Mouse (Mus musculus): Measurements from ENCODE around the gene Rnf145. TPM values are rescaled to one million over a fixed set of nuclear protein-coding genes. Genes with fewer than 3 reads are reported as not detected.

Gene Rnf145
- polyA plus RNA-seq, 1 experiment from 2014 or later = 82.1 TPM

GRCm38 (mm10) chr11:44496217-44496616, 22.5 kb upstream of the Rnf145 start:
- no peaks in the 10 kb centered on the region for H3K36me3 ChIP-seq
- no peaks in the 10 kb centered on the region for H3K27me3 ChIP-seq (ENCODE audit: insufficient read depth, poor library complexity, severe bottlenecking)
- DNase-seq (ENCODE audit: low spot score) = no peak
- H3K4me3 ChIP-seq = no peak overlapping the region
- 60% methylated on average over 3 of the region's 3 CpGs for WGBS
- H3K9me3 ChIP-seq = no peaks in the 10 kb centered on the region
- no peak overlapping the region for H3K27ac ChIP-seq
- peaks cover 8% of the 10 kb centered on the region for H3K4me1 ChIP-seq

DNA sequence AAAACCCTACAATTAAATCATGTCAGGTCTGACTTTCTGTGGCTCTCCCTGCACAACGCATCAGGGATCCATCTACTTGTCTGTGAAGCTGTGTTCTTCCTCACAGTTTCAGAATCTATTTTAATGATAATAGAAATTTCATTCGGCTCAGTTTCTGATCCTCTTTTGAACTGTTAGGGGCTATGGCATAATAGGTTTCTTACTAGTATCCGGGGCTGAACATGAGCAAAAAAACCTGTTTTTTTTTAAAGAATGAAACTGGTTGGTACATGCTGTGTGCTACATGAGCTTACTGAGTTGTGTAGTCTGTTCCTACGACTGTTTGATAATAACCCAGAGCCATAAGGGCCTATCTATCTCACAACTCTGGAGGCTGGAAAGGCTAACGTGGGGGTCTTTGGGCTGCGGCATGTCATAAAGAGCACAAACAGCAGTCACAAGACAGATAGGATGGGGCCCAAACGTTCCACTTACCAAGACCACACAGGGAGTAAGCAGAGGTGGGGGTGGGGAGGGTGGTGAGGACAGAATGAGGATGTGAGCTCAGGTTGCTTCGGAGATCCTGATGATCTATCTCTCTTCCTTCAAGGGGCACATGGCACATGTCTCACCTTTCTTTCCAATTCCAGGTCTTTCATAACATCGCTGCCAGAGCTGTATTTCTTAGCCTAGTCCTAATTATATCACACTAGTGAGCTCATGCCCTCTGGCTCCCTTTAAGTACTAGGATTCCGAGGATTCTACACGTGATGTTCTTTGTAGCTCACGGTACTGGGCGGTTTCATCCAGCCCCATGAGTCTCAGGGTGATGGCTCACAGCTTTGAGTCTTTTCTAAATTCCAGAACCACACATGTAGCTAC, 20.1 kb upstream of the Rnf145 start:
- no peaks in the 10 kb centered on the region for H3K36me3 ChIP-seq
- WGBS = 54% methylated on average over 13 of the region's 13 CpGs
- DNase-seq (ENCODE audit: low spot score) = no peak
- no peaks in the 10 kb centered on the region for H3K27me3 ChIP-seq (ENCODE audit: insufficient read depth, poor library complexity, severe bottlenecking)
- no peak overlapping the region for H3K4me3 ChIP-seq
- no peaks in the 10 kb centered on the region for H3K9me3 ChIP-seq
- peaks cover 8% of the 10 kb centered on the region for H3K4me1 ChIP-seq
- no peak overlapping the region for H3K27ac ChIP-seq

GRCm38 (mm10) chr11:44500966-44501365, 17.8 kb upstream of the Rnf145 start:
- peaks cover 8% of the 10 kb centered on the region for H3K4me1 ChIP-seq
- DNase-seq (ENCODE audit: low spot score) = no peak
- H3K27ac ChIP-seq = no peak overlapping the region
- H3K36me3 ChIP-seq = no peaks in the 10 kb centered on the region
- H3K9me3 ChIP-seq = no peaks in the 10 kb centered on the region
- H3K4me3 ChIP-seq = no peak overlapping the region
- H3K27me3 ChIP-seq (ENCODE audit: insufficient read depth, poor library complexity, severe bottlenecking) = no peaks in the 10 kb centered on the region
- WGBS = 80% methylated on average over 7 of the region's 7 CpGs

- H3K4me1 ChIP-seq = peaks cover 8% of the 10 kb centered on the region
- 83% methylated on average over 2 of the region's 2 CpGs for WGBS
These were observed 17.3 kb upstream of the Rnf145 start for GRCm38 (mm10) chr11:44501477-44501876.

GRCm38 (mm10) chr11:44502931-44503330, 15.8 kb upstream of the Rnf145 start:
- no peak for DNase-seq (ENCODE audit: low spot score)
- Histone ChIP-seq H3K36me3 (no peaks in the 10 kb centered on the region), H3K27me3 (ENCODE audit: insufficient read depth, poor library complexity, severe bottlenecking) (no peaks in the 10 kb centered on the region), H3K9me3 (no peaks in the 10 kb centered on the region), H3K27ac (no peak overlapping the region), H3K4me1 (peaks cover 8% of the 10 kb centered on the region), H3K4me3 (no peak overlapping the region)
- 56% methylated on average over 5 of the region's 5 CpGs for WGBS

More at GRCm38 (mm10) chr11:44501477-44501876, 17.3 kb upstream of the Rnf145 start:
- Histone ChIP-seq H3K36me3 (no peaks in the 10 kb centered on the region), H3K9me3 (no peaks in the 10 kb centered on the region), H3K27me3 (ENCODE audit: insufficient read depth, poor library complexity, severe bottlenecking) (no peaks in the 10 kb centered on the region), H3K27ac (no peak overlapping the region), H3K4me3 (no peak overlapping the region)
- no peak for DNase-seq (ENCODE audit: low spot score)

DNA sequence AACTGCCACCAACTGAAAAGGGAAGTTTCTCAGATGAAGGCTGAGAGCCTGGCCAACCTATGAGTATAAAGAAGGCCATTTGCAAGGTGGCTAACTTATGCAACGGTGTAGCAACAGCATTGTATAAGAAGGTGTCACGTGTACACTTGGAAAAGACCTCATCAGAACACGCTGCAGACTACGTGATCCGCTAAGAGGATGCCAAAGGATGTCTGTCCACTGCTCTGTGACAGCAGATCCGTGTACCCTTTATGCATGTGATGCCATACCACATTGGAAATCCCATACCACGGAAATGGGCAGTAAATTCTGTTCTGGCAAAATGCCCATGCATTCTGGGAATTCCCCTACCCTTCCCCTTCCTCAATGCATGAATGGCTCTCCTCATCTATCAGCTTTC, 14.6 kb upstream of the Rnf145 start:
- no peak overlapping the region for H3K27ac ChIP-seq
- H3K36me3 ChIP-seq = no peaks in the 10 kb centered on the region
- DNase-seq (ENCODE audit: low spot score) = no peak
- no peaks in the 10 kb centered on the region for H3K27me3 ChIP-seq (ENCODE audit: insufficient read depth, poor library complexity, severe bottlenecking)
- no peaks in the 10 kb centered on the region for H3K9me3 ChIP-seq
- peaks cover under 1% of the 10 kb centered on the region; the same call in 1 of the 2 replicates for H3K4me1 ChIP-seq
- 88% methylated on average over 7 of the region's 7 CpGs for WGBS
- no peak overlapping the region for H3K4me3 ChIP-seq

DNA sequence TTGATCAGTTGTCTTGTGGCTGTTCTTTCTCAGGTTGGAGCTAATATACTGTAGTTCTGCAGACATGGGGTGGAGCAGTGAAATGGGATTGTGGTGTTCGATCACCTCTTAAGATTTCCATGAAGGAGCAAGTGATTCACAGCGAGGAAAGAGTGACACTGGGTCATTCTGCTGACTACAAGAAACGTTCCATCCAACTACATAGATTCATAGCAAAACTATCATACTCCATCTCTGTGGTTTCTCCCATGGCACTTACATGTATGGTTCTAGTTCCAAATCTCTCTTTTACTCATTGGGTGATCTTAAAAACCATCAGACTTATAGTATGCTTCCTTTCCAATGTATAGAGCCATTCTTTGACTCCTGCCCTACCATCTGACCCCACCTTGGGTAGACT, 14.0 kb upstream of the Rnf145 start:
- H3K4me3 ChIP-seq = no peak overlapping the region
- H3K36me3 ChIP-seq = no peaks in the 10 kb centered on the region
- H3K27ac ChIP-seq = no peak overlapping the region
- H3K27me3 ChIP-seq (ENCODE audit: insufficient read depth, poor library complexity, severe bottlenecking) = no peaks in the 10 kb centered on the region
- no peak for DNase-seq (ENCODE audit: low spot score)
- WGBS = 85% methylated on average over 3 of the region's 3 CpGs
- no peaks in the 10 kb centered on the region for H3K9me3 ChIP-seq
- H3K4me1 ChIP-seq = no peaks in the 10 kb centered on the region

- H3K36me3 ChIP-seq = no peaks in the 10 kb centered on the region
- no peaks in the 10 kb centered on the region for H3K27me3 ChIP-seq (ENCODE audit: insufficient read depth, poor library complexity, severe bottlenecking)
- H3K9me3 ChIP-seq = no peaks in the 10 kb centered on the region
- no peak overlapping the region for H3K4me3 ChIP-seq
- H3K4me1 ChIP-seq = no peaks in the 10 kb centered on the region
- 51% methylated on average over 4 of the region's 4 CpGs for WGBS
- H3K27ac ChIP-seq = peak overlapping the region; percentile 65; the same call in 1 of the 2 replicates
- peak; percentile 89 for DNase-seq (ENCODE audit: low spot score)
These were observed 9.9 kb upstream of the Rnf145 start for GRCm38 (mm10) chr11:44508876-44509275.

DNA sequence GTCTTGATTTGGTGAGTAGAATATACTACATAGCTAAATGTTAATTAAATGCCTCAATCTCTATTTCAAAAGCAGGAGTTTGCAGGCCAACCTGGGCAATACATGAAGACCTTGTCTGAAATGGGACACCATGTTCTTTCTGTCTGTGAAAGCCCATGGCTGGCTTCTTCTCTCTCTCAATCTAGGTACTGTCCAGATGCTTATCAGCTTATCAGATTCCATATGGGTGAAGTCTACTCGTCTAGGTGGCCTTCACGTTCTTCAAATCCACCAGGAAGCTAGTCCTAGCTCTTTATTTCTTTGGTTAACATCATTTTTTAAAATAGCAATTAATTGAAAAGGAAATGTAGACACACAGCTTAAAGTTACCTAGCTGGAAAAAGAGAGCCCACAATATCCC, 8.9 kb upstream of the Rnf145 start:
- Histone ChIP-seq H3K4me3 (no peak overlapping the region), H3K4me1 (no peaks in the 10 kb centered on the region), H3K9me3 (no peaks in the 10 kb centered on the region), H3K27ac (no peak overlapping the region), H3K36me3 (no peaks in the 10 kb centered on the region), H3K27me3 (ENCODE audit: insufficient read depth, poor library complexity, severe bottlenecking) (no peaks in the 10 kb centered on the region)
- no peak for DNase-seq (ENCODE audit: low spot score)
- WGBS = 72% methylated on average over 2 of the region's 2 CpGs

DNA sequence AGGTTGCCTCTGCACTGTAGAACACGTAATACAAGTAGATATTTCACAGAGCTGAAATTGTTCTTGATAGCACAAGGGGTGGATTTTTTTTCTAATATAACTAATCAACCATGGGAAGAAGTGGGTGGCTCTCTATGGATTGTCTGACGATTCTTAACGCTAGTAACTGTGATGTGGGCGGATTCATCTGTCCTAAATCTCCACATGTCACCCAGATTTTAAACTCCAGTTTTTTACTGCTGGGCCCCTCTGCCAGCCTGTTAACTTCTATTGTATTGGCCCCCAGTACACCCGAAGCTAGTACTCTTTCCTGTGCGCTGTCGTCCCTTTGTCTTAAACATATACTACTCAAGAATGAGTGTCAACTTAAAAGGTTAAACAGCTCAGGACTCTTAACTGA, 8.4 kb upstream of the Rnf145 start:
- no peaks in the 10 kb centered on the region for H3K9me3 ChIP-seq
- no peaks in the 10 kb centered on the region for H3K27me3 ChIP-seq (ENCODE audit: insufficient read depth, poor library complexity, severe bottlenecking)
- WGBS = 87% methylated on average over 7 of the region's 7 CpGs
- no peak overlapping the region for H3K27ac ChIP-seq
- H3K4me3 ChIP-seq = no peak overlapping the region
- no peak for DNase-seq (ENCODE audit: low spot score)
- no peaks in the 10 kb centered on the region for H3K4me1 ChIP-seq
- H3K36me3 ChIP-seq = no peaks in the 10 kb centered on the region

DNA sequence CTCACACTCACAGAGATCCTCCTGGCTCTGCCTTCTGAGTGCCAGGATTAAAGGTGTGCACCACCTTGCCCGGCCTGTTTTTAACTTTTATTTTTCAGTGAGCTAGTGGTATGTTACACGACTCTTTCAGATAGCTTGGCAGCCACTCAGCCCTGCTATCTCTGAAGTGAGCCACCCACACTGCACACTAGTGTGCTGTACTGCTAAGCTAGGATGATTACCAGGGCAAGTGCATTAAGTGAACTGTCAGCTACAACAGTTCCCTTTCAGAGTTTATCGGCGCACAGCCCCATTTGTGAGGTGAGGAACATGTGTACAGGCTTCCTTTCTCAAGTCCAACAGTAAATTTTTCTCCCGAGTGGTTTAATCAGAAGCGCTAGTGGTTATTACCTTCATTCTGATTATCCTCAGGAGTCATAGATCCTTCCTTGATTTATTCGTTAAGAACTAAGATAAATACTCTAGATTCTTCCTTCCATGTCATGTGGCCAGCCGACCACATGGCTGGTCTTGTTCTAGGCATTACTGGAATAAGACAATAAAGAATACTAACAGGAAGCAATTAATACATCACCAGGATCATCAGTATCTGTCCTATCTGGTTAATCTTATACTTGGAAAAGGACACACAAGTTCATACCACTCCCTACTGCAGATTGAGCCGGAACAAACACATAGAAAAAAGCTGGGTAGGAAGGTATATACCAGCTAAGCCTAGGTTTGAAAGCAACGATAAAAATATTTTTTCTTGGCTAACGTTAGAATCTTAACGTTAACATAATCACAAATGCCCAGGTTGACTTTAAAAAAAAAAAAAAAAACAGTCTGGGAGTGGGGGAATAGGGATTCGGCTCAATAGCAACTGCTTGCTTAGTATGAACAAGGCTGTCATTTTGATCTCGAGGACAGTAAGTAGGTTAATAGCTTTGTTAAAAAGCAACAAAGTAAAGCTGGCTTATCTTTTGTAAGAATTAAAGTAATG, 6.4 kb upstream of the Rnf145 start:
- WGBS = 68% methylated on average over 14 of the region's 14 CpGs
- H3K4me3 ChIP-seq = no peak overlapping the region

DNA sequence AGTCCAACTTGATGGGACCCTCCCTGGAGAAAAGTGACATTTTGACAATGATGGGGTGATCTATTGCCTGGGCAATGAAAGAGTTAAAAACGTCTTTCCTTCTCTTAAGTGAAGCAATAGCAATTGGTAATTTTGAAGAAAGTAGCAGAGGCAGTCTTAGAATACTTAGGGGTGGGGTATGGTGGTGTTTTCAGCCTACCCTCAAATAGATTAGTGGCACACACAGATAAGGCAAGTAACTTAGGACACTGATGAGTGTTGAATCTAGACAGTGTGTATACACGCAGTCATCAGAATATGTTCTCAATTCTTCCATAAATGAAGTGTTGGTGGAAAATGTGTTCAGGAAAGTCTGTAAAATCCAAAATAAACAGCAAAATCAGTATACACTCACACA, 5.7 kb upstream of the Rnf145 start:
- H3K4me1 ChIP-seq = peaks cover 3% of the 10 kb centered on the region
- no peaks in the 10 kb centered on the region for H3K9me3 ChIP-seq
- 59% methylated on average over 2 of the region's 2 CpGs for WGBS
- no peak overlapping the region for H3K4me3 ChIP-seq
- no peaks in the 10 kb centered on the region for H3K36me3 ChIP-seq
- H3K27me3 ChIP-seq (ENCODE audit: insufficient read depth, poor library complexity, severe bottlenecking) = no peaks in the 10 kb centered on the region
- peak overlapping the region; percentile 29; the same call in 1 of the 2 replicates for H3K27ac ChIP-seq
- no peak for DNase-seq (ENCODE audit: low spot score)

More for the DNA sequence above, 6.4 kb upstream of the Rnf145 start:
- no peak for DNase-seq (ENCODE audit: low spot score)
- Histone ChIP-seq H3K27me3 (ENCODE audit: insufficient read depth, poor library complexity, severe bottlenecking) (no peaks in the 10 kb centered on the region), H3K36me3 (no peaks in the 10 kb centered on the region), H3K27ac (peak overlapping the region; percentile 29; the same call in 1 of the 2 replicates), H3K9me3 (no peaks in the 10 kb centered on the region), H3K4me1 (no peaks in the 10 kb centered on the region)

- Histone ChIP-seq H3K9me3 (no peaks in the 10 kb centered on the region), H3K4me3 (no peak overlapping the region), H3K4me1 (peaks cover 3% of the 10 kb centered on the region), H3K27me3 (ENCODE audit: insufficient read depth, poor library complexity, severe bottlenecking) (no peaks in the 10 kb centered on the region), H3K36me3 (no peaks in the 10 kb centered on the region), H3K27ac (no peak overlapping the region)
- 59% methylated on average over 2 of the region's 2 CpGs for WGBS
- DNase-seq (ENCODE audit: low spot score) = no peak
These were observed 4.1 kb upstream of the Rnf145 start for GRCm38 (mm10) chr11:44514666-44515065.
